Comparison of ENCODE assay signal across 18 mouse cellular contexts in the genomic region with DNA sequence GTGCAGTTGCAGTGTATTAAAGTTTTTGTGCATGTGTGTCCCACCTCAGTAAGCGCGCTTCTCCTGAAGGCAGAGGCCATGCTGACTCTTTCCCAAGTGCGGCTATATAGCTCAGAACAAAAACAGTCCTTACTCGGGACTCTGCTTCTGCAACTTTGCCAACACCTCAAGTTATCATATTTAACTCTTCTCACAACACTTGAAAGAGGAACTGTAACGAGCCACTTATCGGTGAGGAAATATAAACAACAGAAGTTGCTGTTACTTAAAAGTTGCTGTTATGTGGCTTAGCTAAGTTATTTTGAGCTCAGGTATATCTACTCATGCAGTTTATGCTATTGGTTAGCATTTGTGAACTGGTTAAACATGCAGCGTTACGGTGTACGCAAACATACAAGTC.
"Had no signal": no experiment of that assay in that cellular context is flagged by ENCODE, and none has a peak within 500 bp of the region (broad histone marks: within the 10 kb centered on the region; RNA-seq: fewer than 3 reads in every experiment).

No protein-coding gene starts in this region.

- H3K4me3 ChIP-seq: layer of hippocampus, adult 2 months; limb, embryonic 10.5 days; limb, embryonic 13.5 days; liver, embryonic 13.5 days; midbrain, embryonic 12.5 days; myocyte; neural tube, embryonic 13.5 days had no signal

- H3K36me3 ChIP-seq: limb, embryonic 10.5 days; limb, embryonic 13.5 days; liver, embryonic 13.5 days; midbrain, embryonic 12.5 days; neural tube, embryonic 13.5 days had no signal

- ATAC-seq: lung, postnatal 0 days; midbrain, embryonic 16.5 days had no signal

- H3K27me3 ChIP-seq: limb, embryonic 13.5 days; liver, embryonic 13.5 days; midbrain, embryonic 12.5 days; neural tube, embryonic 13.5 days had no signal

- H3K4me1 ChIP-seq: limb, embryonic 10.5 days; liver, embryonic 13.5 days; midbrain, embryonic 12.5 days had no signal

- H3K9me3 ChIP-seq: limb, embryonic 10.5 days had no signal

- DNase-seq: kidney, adult 18-20 months; kidney, adult 9 months; kidney, postnatal 14 days; layer of hippocampus, adult 9-11 months; liver; liver, embryonic 13.5 days; lung, embryonic 14.5 days; thymus, adult 18-20 months; thymus, postnatal 36 days had no signal

- H3K9ac ChIP-seq: limb, embryonic 13.5 days; liver, embryonic 13.5 days; lung, embryonic 14.5 days; midbrain, embryonic 12.5 days; neural tube, embryonic 13.5 days had no signal

- H3K27ac ChIP-seq: layer of hippocampus, adult 2 months; limb, embryonic 13.5 days; liver, embryonic 13.5 days; macrophage; midbrain, embryonic 12.5 days; neural tube, embryonic 13.5 days had no signal

- H3K4me2 ChIP-seq: limb, embryonic 13.5 days; liver, embryonic 13.5 days; lung, embryonic 14.5 days; midbrain, embryonic 12.5 days; neural tube, embryonic 13.5 days had no signal
